Mouse (Mus musculus) liver, embryonic 14.5 days (tissue): ENCODE measurements around the gene Scrn1.

ENCODE experiments used
- CTCF ChIP-seq: IDR thresholded peaks from 2 replicates; pipeline ENCODE4 v1.5.1; 2016; ENCODE audit warnings: antibody characterized with exemption, low read depth, control low read depth
- EP300 ChIP-seq: IDR thresholded peaks from 2 replicates; pipeline ENCODE4 v1.6.1; 2016; ENCODE audit warnings: antibody characterized with exemption, low read depth

DNA sequence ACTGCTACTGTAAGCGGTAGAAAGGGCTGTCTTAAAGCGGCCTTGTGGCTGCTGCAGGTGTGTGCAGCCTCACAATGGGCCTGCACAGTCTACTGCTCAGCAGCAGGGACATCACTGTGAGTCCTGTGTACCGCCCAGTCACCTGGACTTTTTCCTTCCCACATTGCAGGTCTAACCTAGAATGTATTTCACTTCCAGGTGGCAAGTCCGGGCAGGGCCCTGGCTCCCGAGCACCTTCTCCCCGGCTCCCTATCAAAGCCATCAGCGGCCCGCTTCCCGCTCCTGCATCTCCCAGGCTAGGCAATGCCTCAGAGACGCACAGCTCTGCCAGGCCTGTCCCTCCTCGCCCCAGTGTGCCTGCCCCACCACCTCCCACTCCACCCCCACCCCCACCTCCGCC lies 81.3 kb downstream of the Scrn1 start:
- TF ChIP-seq CTCF, result no peak
- no peak for TF ChIP-seq EP300
